Mouse (Mus musculus) midbrain, embryonic 15.5 days (tissue): ENCODE data around the gene Prr15l. TPM values are rescaled to one million over a fixed set of nuclear protein-coding genes. Genes with fewer than 3 reads are reported as not detected.

Experiments
- ATAC-seq: fragments of 200-750 bp; cut with Nextera tagmentation; replicated peaks from 2 replicates; pipeline ENCODE4 v1.8.0; 2017; ENCODE audit warnings: moderate TSS enrichment
- H3K27ac ChIP-seq: fragments of 300-500 bp; sonication (generic); 2 replicates; pipeline ENCODE4 v1.5.1; 2015; ENCODE audit warnings: mild to moderate bottlenecking, inconsistent platforms
- H3K27me3 ChIP-seq: fragments of 300-500 bp; sonication (generic); replicated peaks from 2 replicates; pipeline ENCODE4 v1.6.1; 2015; ENCODE audit warnings: inconsistent platforms
- H3K36me3 ChIP-seq: fragments of 300-500 bp; sonication (generic); replicated peaks from 2 replicates; pipeline ENCODE4 v1.6.1; 2015; ENCODE audit warnings: inconsistent platforms
- H3K4me1 ChIP-seq: fragments of 300-500 bp; sonication (generic); 2 replicates; pipeline ENCODE4 v1.6.1; 2015; ENCODE audit warnings: inconsistent platforms
- H3K4me2 ChIP-seq: fragments of 300-500 bp; sonication (generic); 2 replicates; pipeline ENCODE4 v1.6.1; 2015; ENCODE audit warnings: inconsistent platforms, mild to moderate bottlenecking, moderate library complexity
- H3K4me3 ChIP-seq: fragments of 300-500 bp; sonication (generic); 2 replicates; pipeline ENCODE4 v1.5.1; 2015; ENCODE audit warnings: mild to moderate bottlenecking, inconsistent platforms
- H3K9ac ChIP-seq: fragments of 300-500 bp; sonication (generic); 2 replicates; pipeline ENCODE4 v1.6.1; 2015; ENCODE audit warnings: mild to moderate bottlenecking, inconsistent platforms
- H3K9me3 ChIP-seq: fragments of 300-500 bp; sonication (generic); 2 replicates; pipeline ENCODE4 v1.6.1; 2016; ENCODE audit warnings: inconsistent platforms
- WGBS: fragments of 180-500 bp; shearing (Covaris S2); methylation state at CpG from one replicate; pipeline ENCODE4 v1.1.7; 2015; ENCODE audit warnings: mixed read lengths; 5-methylcytosine and 5-hydroxymethylcytosine counted together
- polyA plus RNA-seq: library from polyadenylated mRNA; unstranded; fragments of >200 nt; fragmentation: Nextera tagmentation; extraction: Ambion mirVana; gene quantifications from 2 replicates; pipeline ENCODE4 v1.2.1, GENCODE M21; 2015

Gene Prr15l
- polyA plus RNA-seq, 1 experiment from 2014 or later, result 0.30 TPM

DNA sequence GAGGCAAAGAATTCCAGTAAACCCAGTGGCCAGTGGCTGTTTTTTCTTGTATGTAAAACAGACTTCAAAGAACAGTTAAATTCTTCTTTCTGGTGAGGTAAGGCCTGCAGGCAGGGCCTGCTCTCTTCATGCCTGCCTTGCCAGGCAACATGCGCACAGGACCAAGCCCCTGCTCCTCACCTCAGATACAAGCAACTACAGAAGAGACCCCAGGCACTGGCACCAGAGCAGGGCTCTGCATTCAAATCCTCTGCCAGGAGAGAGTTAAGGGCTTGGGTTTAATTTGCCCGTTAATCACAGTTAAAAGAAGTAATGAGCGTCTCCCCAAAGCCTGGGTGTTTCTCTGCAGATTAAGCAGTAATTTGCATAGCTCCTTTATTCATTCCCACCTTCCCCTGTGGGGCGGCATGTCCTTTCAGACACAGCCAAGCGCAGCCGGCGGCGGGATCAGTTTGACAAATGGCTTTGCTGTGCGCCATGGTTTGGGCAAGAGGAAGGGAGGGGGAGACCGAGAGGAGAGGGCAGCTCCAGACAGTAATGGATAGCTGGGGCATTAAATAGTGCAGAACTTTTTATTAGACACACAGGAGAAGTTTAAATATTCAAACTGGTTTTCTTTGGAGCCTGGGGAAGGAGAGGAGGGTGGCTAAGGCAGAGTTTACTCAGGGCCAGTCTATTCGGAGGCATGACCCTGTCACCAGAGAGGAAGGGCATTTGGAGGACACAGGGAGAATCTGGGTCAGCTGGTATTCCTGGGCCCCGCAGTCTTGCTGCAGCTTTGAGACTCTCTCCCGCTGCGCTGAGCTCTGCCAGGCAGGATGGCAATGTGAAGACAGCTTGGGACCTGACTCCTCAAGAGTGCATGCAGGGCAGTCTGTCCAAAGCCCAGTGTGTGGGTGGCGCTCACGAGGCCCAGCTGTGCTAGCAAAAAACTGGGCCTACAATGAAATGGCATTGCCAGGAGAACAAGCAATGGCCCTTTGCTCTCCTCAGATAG is 25.0 kb upstream of the Prr15l start:
- Histone ChIP-seq H3K27me3 (no peaks in the 10 kb centered on the region), H3K4me1 (peaks cover 66% of the 10 kb centered on the region), H3K9ac (no peak overlapping the region), H3K4me3 (no peak overlapping the region), H3K27ac (peak overlapping the region; percentile 72), H3K9me3 (no peaks in the 10 kb centered on the region), H3K4me2 (no peak overlapping the region), H3K36me3 (no peaks in the 10 kb centered on the region)
- ATAC-seq, result peak; percentile 68
- 10% methylated on average over 16 of the region's 16 CpGs for WGBS

DNA sequence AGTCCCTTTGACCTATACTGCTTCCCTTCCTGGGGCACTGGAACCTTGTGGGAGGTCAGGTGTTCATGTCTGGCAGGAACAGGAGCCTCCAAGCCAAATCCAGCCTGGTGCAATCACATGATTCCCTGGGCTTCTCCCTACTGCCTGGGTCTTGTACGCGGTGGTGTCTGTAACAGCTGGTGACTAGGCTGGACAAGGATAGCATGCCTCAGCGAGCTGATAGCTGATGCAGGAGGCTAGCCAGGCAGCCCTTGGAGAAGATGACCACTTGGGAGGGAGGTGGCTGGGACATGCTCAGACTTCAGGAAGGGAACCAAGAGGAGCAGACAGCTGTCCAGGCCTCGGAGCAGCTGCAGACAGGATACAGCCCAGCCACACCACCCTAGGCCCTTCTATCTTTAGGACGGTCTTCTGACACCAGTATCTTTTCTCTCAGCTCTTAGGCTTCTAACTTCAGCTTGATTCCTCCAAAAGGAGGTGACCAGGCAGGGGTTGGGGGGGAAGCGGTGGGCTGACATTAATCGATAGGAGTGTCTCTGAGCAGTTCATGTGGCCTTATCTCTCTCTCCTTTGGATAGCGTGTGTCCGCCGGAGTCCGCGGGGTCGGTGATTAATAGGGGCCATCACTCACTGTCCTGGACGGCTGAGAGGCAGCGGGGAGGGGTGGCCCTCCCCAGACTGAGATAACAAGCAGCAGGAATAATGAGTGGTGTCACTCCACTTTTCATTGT is 21.3 kb upstream of the Prr15l start:
- 45% methylated on average over 15 of the region's 15 CpGs for WGBS
- H3K9me3 ChIP-seq, result no peaks in the 10 kb centered on the region
- no peak overlapping the region for H3K9ac ChIP-seq
- no peak overlapping the region for H3K4me2 ChIP-seq
- no peak overlapping the region for H3K4me3 ChIP-seq
- 0 out of 2 replicates have a peak overlapping the region, but pooled peaks have one; percentile 4 for H3K27ac ChIP-seq
- no peaks in the 10 kb centered on the region for H3K36me3 ChIP-seq
- H3K4me1 ChIP-seq, result peaks cover 43% of the 10 kb centered on the region
- no peaks in the 10 kb centered on the region for H3K27me3 ChIP-seq
- ATAC-seq, result no peak

DNA sequence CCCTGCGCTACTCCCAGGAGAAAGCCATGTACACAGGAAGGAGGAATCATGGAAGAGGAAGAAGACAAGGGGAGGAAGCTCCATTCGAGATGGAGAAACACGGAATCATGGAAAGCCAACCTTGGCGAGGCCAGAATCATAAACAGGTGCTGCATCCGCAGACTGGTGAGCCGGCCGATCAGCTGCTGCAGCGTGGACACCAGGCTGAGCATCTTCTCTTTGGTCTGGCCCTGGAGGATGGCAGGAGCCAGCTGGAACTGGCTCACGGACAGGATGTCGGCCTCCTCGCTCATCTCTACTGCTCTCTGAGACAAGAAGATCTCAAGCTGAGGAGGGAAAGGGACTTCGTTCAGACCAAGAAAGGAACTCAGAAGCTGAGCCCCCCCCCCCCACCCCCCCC is 19.3 kb upstream of the Prr15l start:
- WGBS, result 87% methylated on average over 12 of the region's 12 CpGs

DNA sequence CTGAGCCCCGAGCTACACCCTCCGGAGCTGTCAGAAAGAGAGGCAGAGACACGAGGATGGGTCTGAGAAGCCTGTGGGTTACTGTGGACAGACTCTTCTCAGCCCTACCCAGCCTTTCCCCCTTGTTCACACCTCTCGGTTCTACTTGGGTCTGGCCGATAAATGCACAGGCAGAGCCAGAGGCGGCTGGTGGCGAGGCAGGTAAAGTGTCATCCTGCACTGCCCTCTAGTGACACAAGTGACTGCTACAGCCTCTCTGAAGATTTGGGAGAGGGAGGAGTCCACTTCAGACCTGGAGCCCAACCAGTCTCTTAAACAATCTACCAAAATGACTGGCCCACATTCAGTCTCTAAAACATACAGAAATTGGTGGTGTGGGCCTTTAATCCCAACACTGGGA is 17.9 kb upstream of the Prr15l start:
- ATAC-seq, result peak; percentile 66
- Histone ChIP-seq H3K4me1 (peaks cover 25% of the 10 kb centered on the region), H3K9ac (no peak overlapping the region), H3K4me2 (no peak overlapping the region), H3K4me3 (no peak overlapping the region), H3K27me3 (no peaks in the 10 kb centered on the region), H3K27ac (no peak overlapping the region), H3K9me3 (no peaks in the 10 kb centered on the region), H3K36me3 (no peaks in the 10 kb centered on the region)
- 22% methylated on average over 7 of the region's 7 CpGs for WGBS

More for the DNA sequence above, 19.3 kb upstream of the Prr15l start:
- no peak overlapping the region for H3K27ac ChIP-seq
- no peaks in the 10 kb centered on the region for H3K27me3 ChIP-seq
- H3K4me1 ChIP-seq, result peaks cover 23% of the 10 kb centered on the region
- ATAC-seq, result no peak
- H3K36me3 ChIP-seq, result no peaks in the 10 kb centered on the region
- no peak overlapping the region for H3K9ac ChIP-seq
- no peaks in the 10 kb centered on the region for H3K9me3 ChIP-seq
- no peak overlapping the region for H3K4me3 ChIP-seq
- H3K4me2 ChIP-seq, result no peak overlapping the region

DNA sequence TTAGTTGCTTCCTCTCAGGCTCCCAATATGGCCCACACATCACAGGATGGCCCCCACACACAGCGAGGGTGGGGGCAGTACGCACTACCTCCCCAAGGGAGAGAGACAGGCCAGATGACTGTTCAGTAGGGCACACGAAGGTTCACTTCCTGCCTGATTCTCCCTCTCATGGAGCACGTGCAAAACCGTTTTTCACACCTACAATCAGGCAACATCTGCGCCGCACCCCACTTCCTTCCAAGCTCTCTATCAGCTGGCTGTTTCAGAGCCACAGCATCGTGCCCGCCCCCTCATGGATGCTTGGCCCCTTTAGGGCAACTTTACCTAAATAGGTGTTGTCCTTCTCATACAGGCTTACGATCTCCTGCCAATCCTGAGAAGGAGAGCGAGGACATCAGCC is 15.2 kb upstream of the Prr15l start:
- Histone ChIP-seq H3K9ac (no peak overlapping the region), H3K9me3 (no peaks in the 10 kb centered on the region), H3K27ac (no peak overlapping the region), H3K4me1 (peaks cover 19% of the 10 kb centered on the region), H3K27me3 (no peaks in the 10 kb centered on the region), H3K4me2 (no peak overlapping the region), H3K4me3 (no peak overlapping the region), H3K36me3 (no peaks in the 10 kb centered on the region)
- 91% methylated on average over 11 of the region's 11 CpGs for WGBS
- no peak for ATAC-seq

DNA sequence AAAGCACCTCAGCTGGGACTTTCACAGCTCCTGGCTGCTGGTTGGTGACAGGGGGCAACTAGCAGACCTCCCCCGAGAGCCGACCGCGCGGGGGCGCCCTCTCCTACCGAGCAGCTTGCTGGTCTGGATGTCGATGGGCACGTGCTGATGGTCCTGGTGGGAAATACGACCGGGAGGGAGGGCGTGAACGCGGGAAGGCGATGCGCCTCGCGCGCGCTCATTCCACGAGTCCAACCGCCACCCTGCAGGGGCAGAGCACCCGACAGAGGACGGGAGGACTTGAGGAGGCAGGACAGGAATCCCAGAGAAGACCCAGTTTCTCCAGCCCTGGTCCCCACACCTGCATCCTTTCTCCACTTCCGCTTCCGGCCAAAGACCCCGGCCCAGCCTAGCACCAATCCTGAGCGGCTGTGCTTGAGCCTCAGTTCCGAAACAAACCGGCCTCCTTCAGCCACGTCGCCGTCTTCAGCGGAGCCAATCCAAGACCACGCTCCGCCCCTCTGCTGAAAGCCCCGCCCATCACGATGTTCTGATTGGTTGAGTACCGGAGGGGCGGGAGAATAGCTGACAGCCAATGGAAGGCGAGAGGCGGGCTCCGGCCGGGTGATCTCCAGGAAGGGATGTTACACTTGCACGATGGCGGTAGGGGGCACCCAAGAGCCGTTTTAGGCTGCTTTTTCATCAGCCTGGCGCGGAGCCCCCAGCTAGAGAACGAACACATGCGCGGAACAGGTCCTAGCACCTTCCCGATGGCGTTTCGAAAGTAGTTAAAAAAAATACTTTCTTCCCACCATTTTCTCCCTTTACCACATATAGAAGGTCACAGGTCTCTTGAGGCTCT is 11.6 kb upstream of the Prr15l start, which contains the start of gene Cdk5rap3:
Cdk5rap3 (minus strand) TSS at position 453 of the 841 bp plus-strand sequence.
- Histone ChIP-seq H3K4me2 (peak within 1 kb of the TSS; percentile 84), H3K27ac (peak within 1 kb of the TSS; percentile 79), H3K4me1 (peaks cover 13% of the 10 kb centered on the region), H3K9ac (peak within 1 kb of the TSS; percentile 58), H3K36me3 (no peaks in the 10 kb centered on the region), H3K27me3 (no peaks in the 10 kb centered on the region), H3K9me3 (no peaks in the 10 kb centered on the region), H3K4me3 (peak within 1 kb of the TSS; percentile 62)
- peak; percentile 98 for ATAC-seq
- WGBS, result under 1% methylated on average over 55 of the region's 55 CpGs

DNA sequence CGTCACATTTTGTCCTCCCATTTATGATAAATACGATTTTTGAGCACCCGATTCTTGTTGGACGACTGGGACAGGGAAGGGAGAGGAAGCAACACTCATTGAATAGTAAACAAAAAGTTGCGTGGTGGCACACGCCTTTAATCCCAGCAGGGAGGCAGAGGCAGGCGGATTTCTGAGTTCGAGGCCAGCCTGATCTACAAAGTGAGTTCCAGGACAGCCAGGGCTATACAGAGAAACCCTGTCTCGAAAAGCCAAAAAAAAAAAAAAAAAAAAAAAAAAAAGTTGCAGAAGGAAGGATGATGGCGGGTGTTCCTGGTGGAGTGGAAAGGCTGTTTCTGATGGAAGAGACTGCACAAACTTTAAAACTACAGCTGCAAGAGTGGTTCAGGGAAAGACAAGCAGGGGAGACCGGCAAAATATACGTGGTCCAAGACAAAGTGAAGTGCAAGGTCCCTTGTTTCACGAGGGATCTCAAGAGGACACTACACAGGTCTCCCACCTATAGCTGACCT is 11.0 kb upstream of the Prr15l start:
- H3K4me2 ChIP-seq, result peak overlapping the region; percentile 84
- H3K9me3 ChIP-seq, result no peaks in the 10 kb centered on the region
- peak overlapping the region; percentile 62 for H3K4me3 ChIP-seq
- no peak overlapping the region for H3K9ac ChIP-seq
- no peaks in the 10 kb centered on the region for H3K36me3 ChIP-seq
- H3K4me1 ChIP-seq, result peaks cover 13% of the 10 kb centered on the region
- WGBS, result 32% methylated on average over 13 of the region's 13 CpGs
- no peak overlapping the region for H3K27ac ChIP-seq
- ATAC-seq, result peak; percentile 21; the same call in 1 of the 2 replicates
- H3K27me3 ChIP-seq, result no peaks in the 10 kb centered on the region

DNA sequence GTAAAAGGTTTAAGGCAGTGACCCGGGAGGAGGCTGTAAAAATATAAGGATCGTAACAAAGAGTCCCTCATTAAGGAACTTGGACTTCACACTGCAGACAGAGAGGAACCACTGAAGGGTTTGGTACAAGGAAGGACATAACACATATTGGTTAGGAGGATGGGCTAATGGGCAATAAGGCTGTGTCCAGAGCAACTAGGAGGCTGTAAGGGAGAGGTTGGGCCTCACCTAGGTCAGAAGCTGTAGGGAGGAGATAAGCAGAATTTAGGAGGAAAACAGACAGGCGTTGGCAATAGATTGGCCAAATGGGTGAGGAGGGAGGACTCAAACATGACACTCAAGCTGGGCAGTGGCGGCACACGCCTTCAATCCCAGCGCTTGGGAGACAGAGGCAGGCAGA is 10.5 kb upstream of the Prr15l start:
- ATAC-seq, result no peak
- Histone ChIP-seq H3K4me2 (no peak overlapping the region), H3K27ac (no peak overlapping the region), H3K4me1 (peaks cover 13% of the 10 kb centered on the region), H3K9me3 (no peaks in the 10 kb centered on the region), H3K4me3 (no peak overlapping the region), H3K36me3 (no peaks in the 10 kb centered on the region), H3K9ac (no peak overlapping the region), H3K27me3 (no peaks in the 10 kb centered on the region)
- 94% methylated on average over 6 of the region's 6 CpGs for WGBS

DNA sequence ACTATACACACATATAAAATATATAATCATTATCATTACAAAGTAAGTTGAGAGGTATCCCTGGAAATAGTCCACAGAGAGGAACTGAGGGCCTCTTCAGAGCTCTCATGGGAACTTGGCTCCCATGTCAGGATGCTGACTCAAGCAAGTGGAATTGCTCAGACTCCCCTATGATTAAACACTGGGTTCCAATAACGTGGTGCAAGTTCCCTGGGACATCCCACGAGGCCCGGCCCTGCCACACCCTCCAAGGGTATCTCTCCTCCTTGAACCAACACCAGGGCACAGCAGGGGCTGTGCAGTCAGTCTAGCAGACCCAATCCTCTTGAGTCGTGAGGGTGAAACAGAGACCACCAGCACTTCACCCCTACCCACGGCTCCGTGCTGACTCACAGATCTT is 8.9 kb upstream of the Prr15l start:
- whole genome bisulfite sequencing, result 53% methylated on average over 6 of the region's 6 CpGs
- peaks cover 13% of the 10 kb centered on the region for H3K4me1 ChIP-seq
- no peak for ATAC-seq

DNA sequence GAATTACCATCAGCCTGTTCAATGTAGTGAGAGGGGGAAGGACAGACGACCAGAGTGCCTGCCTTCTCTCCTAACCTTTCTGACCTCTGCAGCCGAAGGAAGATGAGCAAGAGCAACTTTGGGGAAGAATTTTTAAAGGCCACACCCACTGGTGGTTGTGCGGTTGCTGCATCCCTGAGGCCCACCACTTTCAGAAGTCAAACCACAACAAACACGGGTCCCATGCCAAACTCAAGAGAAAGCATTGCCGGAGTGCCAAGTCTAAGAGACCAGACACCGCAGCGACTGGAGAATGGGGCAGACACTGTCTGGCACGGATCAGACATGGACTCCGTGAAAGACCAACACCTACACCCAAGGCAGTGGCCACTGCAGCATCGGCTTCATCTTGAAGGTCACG is 3.0 kb upstream of the Prr15l start:
- H3K27me3 ChIP-seq, result peaks cover 17% of the 10 kb centered on the region; the same call in 1 of the 2 replicates
- no peaks in the 10 kb centered on the region for H3K36me3 ChIP-seq
- H3K4me1 ChIP-seq, result no peaks in the 10 kb centered on the region
- H3K4me3 ChIP-seq, result no peak overlapping the region
- ATAC-seq, result no peak
- H3K9me3 ChIP-seq, result no peaks in the 10 kb centered on the region
- H3K9ac ChIP-seq, result no peak overlapping the region
- H3K27ac ChIP-seq, result no peak overlapping the region
- H3K4me2 ChIP-seq, result no peak overlapping the region
- WGBS, result 85% methylated on average over 11 of the region's 11 CpGs

More for the DNA sequence above, 8.9 kb upstream of the Prr15l start:
- Histone ChIP-seq H3K4me3 (no peak overlapping the region), H3K9ac (no peak overlapping the region), H3K9me3 (no peaks in the 10 kb centered on the region), H3K36me3 (no peaks in the 10 kb centered on the region), H3K27me3 (no peaks in the 10 kb centered on the region), H3K4me2 (no peak overlapping the region), H3K27ac (no peak overlapping the region)

DNA sequence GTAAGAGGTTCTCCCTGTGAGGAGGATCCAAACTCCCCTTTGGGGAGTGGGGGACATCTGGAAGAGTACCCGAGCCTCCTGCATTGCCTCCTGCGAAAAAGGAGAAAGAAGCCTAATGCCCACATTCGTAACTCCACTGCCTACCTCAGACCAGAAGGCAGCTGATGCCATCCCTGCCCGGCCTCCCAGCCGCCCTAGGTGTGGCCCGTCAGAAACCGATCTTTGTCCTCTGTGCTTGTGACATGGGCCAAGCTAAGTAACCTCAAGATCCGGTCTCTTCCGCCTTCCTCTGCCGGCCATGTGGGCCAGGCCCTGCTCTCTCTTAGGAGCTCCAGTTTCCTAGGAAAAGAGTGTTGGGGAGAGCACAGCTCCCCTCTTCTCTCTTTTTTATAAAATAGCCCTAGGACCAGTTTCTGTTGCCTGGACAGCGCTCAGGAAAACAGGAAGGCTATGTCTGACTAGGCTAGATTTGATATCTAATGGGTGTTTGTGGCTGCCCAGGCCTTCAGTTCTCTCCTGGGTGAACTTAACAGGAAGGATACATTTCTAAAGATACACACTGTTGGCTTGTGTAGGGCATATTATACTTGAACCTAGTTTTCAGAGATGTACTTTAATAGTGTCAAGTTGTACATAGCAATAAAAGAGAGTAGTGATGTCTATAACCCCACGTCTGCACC is 2.3 kb upstream of the Prr15l start:
- no peak overlapping the region for H3K9ac ChIP-seq
- H3K4me3 ChIP-seq, result no peak overlapping the region
- no peak overlapping the region for H3K4me2 ChIP-seq
- no peaks in the 10 kb centered on the region for H3K36me3 ChIP-seq
- H3K4me1 ChIP-seq, result no peaks in the 10 kb centered on the region
- peaks cover 18% of the 10 kb centered on the region; the same call in 1 of the 2 replicates for H3K27me3 ChIP-seq
- WGBS, result 82% methylated on average over 12 of the region's 12 CpGs
- H3K9me3 ChIP-seq, result no peaks in the 10 kb centered on the region
- no peak overlapping the region for H3K27ac ChIP-seq
- no peak for ATAC-seq
